Mouse (Mus musculus) midbrain, postnatal 0 days (tissue): Measurements from ENCODE around the gene Rab40b. TPM values are rescaled to one million over a fixed set of nuclear protein-coding genes. Genes with fewer than 3 reads are reported as not detected.

Experiments used
- ATAC-seq: fragments of 200-750 bp; cut with Nextera tagmentation; 2 replicates; pipeline ENCODE4 v1.8.0; 2017; ENCODE audit warnings: moderate number of reproducible peaks, mild to moderate bottlenecking, moderate TSS enrichment, moderate library complexity; ENCODE audit not compliant: low FRiP score
- DNase-seq: peaks from one replicate; pipeline ENCODE4 v3.0.0-alpha.2; 2015; ENCODE audit warnings: low spot score
- H3K27ac ChIP-seq: fragments of 300-500 bp; sonication (generic); 2 replicates; pipeline ENCODE4 v1.5.1; 2014; ENCODE audit warnings: low read depth, mild to moderate bottlenecking, low read length, mixed read lengths
- H3K27me3 ChIP-seq: fragments of 300-500 bp; sonication (generic); 2 replicates; pipeline ENCODE4 v1.6.1; 2014; ENCODE audit warnings: low read length, control low read depth, mixed read lengths; ENCODE audit not compliant: insufficient read depth
- H3K36me3 ChIP-seq: fragments of 300-500 bp; sonication (generic); 2 replicates; pipeline ENCODE4 v1.6.1; 2014; ENCODE audit warnings: low read length, control low read depth, mixed read lengths; ENCODE audit not compliant: insufficient read depth
- H3K4me1 ChIP-seq: fragments of 300-500 bp; sonication (generic); 2 replicates; pipeline ENCODE4 v1.6.1; 2014; ENCODE audit warnings: mild to moderate bottlenecking, control low read depth, antibody characterized with exemption, low read length, mixed read lengths; ENCODE audit not compliant: insufficient read depth
- H3K4me2 ChIP-seq: fragments of 300-500 bp; sonication (generic); 2 replicates; pipeline ENCODE4 v1.6.1; 2014; ENCODE audit warnings: low read depth, mild to moderate bottlenecking, low read length, mixed read lengths; ENCODE audit not compliant: poor library complexity, severe bottlenecking
- H3K4me3 ChIP-seq: fragments of 300-500 bp; sonication (generic); 2 replicates; pipeline ENCODE4 v1.5.1; 2014; ENCODE audit warnings: low read depth, mild to moderate bottlenecking, low read length, moderate library complexity
- H3K9ac ChIP-seq: fragments of 300-500 bp; sonication (generic); replicated peaks from 2 replicates; pipeline ENCODE4 v1.6.1; 2014; ENCODE audit warnings: mild to moderate bottlenecking, low read length, moderate library complexity, mixed read lengths; ENCODE audit not compliant: poor library complexity, severe bottlenecking
- H3K9me3 ChIP-seq: fragments of 300-500 bp; sonication (generic); 2 replicates; pipeline ENCODE4 v1.6.1; 2016; ENCODE audit warnings: low read length, control low read depth
- CTCF ChIP-seq: IDR thresholded peaks from 2 replicates; pipeline ENCODE4 v1.5.1; 2016; ENCODE audit warnings: antibody characterized with exemption, mild to moderate bottlenecking
- WGBS: fragments of 180-500 bp; shearing (Covaris S2); extraction: QIAGEN DNeasy Blood & Tissue Kit; methylation state at CpG from one replicate; pipeline ENCODE4 v1.1.7; 2014; 5-methylcytosine and 5-hydroxymethylcytosine counted together
- polyA plus RNA-seq: library from polyadenylated mRNA; unstranded; fragments of >200 nt; fragmentation: Nextera tagmentation; extraction: Ambion mirVana; gene quantifications from 2 replicates; pipeline ENCODE4 v1.2.1, GENCODE M21; 2015
- total RNA-seq: library from RNA; depleted of rRNA; stranded (reverse); fragments of >200 nt; gene quantifications from 2 replicates; pipeline ENCODE4 v1.2.3, GENCODE M21; 2014

Gene Rab40b
- total and polyA plus RNA-seq, 2 experiments from 2014 or later = 14.8 to 15.0 TPM

DNA sequence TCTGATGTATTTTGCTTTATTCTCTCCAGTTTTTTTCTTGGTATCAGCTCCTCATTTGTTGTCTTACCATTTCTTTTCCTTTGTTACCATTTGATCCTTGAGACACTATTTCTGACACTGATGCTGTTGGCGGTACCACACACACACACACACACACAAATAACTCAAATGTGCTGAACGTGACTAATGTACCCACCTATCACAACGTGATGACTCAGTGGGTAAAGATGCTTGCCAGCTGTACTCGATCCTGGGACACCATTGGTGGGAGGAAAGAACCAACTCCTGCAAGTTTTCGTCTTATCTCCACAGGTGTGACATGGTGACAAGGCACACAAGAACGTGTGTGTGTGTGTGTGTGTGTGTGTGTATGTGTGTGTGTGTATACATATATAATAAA is 14.7 kb downstream of the Rab40b start:
- H3K4me1 ChIP-seq = no peaks in the 10 kb centered on the region

DNA sequence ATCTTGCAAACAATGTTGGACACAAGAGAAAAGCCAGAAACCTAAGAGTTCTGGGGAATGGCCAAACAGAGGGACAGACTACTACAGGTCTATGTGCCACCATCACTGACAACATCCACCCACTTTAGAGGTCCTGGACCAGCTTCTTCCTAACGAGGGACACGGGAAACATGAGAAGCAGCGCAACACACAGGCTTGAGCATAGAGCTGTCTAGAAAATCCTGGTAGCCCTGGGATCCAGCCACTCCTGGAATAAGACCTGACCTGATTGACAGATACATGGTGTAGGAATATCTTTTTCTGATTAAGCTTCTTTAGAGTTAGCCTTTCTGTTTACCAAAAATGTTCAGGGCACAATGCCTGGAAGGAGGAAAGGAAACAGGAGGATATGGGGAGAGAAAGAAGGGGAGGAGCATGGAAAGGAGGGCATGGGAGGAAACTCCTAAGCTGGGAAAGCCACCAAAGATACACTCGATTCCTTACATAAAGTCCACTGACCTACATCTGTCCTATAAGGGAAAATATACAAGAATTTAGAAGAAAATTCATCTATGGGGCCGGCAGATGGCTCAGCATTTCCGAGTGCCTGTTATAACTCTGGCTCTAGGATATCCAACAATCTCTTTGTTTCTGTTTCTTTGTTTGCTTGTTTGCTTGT is 17.6 kb downstream of the Rab40b start:
- H3K4me3 ChIP-seq = no peak overlapping the region
- no peaks in the 10 kb centered on the region for H3K27me3 ChIP-seq
- WGBS = 87% methylated on average over 6 of the region's 6 CpGs
- DNase-seq (no peak), ATAC-seq (no peak)
- no peak overlapping the region for H3K27ac ChIP-seq
- no peak overlapping the region for H3K9ac ChIP-seq
- H3K36me3 ChIP-seq = no peaks in the 10 kb centered on the region
- TF ChIP-seq CTCF = no peak
- no peaks in the 10 kb centered on the region for H3K4me1 ChIP-seq
- no peaks in the 10 kb centered on the region for H3K9me3 ChIP-seq
- H3K4me2 ChIP-seq = no peak overlapping the region

More for the DNA sequence above, 14.7 kb downstream of the Rab40b start:
- no peak for DNase-seq
- Histone ChIP-seq H3K4me2 (no peak overlapping the region), H3K36me3 (no peaks in the 10 kb centered on the region), H3K27ac (no peak overlapping the region), H3K27me3 (no peaks in the 10 kb centered on the region), H3K9me3 (no peaks in the 10 kb centered on the region), H3K4me3 (no peak overlapping the region), H3K9ac (no peak overlapping the region)
- 73% methylated on average over 6 of the region's 6 CpGs for WGBS
- TF ChIP-seq CTCF = no peak
- ATAC-seq = no peak

DNA sequence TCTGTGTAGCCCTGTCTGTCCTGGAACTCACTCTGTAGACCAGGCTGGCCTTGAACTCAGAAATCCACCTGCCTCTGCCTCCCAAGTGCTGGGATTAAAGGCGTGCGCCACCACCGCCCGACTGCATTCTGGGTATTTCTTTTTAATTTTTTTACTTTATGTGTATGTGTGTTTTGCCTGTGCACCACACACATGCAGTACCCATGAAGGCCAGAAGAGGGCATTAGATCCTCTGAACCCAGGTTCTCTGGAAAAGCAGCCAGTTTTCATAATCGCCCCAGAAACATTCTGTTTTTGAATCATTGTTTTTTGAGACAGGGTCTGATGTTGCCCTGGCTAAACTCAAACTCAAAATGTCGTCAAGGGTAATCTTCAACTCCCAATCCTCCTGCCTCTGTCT is 18.4 kb downstream of the Rab40b start:
- Histone ChIP-seq H3K4me3 (no peak overlapping the region), H3K9me3 (no peaks in the 10 kb centered on the region), H3K4me1 (no peaks in the 10 kb centered on the region), H3K36me3 (no peaks in the 10 kb centered on the region), H3K27me3 (no peaks in the 10 kb centered on the region), H3K27ac (no peak overlapping the region), H3K9ac (no peak overlapping the region), H3K4me2 (no peak overlapping the region)
- DNase-seq (peak; percentile 27), ATAC-seq (no peak)
- TF ChIP-seq CTCF = peak; percentile 70
- 58% methylated on average over 6 of the region's 6 CpGs for WGBS

DNA sequence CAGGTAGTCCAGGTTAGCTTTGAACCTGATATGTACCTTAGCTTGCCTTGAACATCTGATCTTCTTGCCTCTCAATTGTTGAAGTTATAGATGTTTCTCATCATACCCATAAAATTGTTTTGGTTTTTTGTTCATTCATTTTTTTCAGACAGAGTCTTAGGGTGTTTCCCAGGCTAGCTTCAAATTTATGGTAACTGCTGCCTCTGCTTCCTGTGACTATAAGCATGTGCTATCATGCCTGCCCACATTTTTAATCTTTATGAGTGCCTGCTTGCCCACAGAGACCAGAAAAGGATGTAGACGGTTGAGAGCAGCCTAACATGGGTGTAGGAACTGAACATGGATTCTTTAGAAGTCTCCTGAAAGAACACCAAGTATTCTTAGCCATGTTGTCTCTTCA is 19.3 kb downstream of the Rab40b start:
- H3K9me3 ChIP-seq = no peaks in the 10 kb centered on the region
- ATAC-seq (no peak), DNase-seq (no peak)
- TF ChIP-seq CTCF = no peak
- H3K4me1 ChIP-seq = no peaks in the 10 kb centered on the region
- no peak overlapping the region for H3K27ac ChIP-seq
- WGBS = 85% methylated on average over 1 of the region's 1 CpGs
- no peak overlapping the region for H3K4me2 ChIP-seq
- no peak overlapping the region for H3K9ac ChIP-seq
- H3K36me3 ChIP-seq = no peaks in the 10 kb centered on the region
- H3K27me3 ChIP-seq = no peaks in the 10 kb centered on the region
- H3K4me3 ChIP-seq = no peak overlapping the region

DNA sequence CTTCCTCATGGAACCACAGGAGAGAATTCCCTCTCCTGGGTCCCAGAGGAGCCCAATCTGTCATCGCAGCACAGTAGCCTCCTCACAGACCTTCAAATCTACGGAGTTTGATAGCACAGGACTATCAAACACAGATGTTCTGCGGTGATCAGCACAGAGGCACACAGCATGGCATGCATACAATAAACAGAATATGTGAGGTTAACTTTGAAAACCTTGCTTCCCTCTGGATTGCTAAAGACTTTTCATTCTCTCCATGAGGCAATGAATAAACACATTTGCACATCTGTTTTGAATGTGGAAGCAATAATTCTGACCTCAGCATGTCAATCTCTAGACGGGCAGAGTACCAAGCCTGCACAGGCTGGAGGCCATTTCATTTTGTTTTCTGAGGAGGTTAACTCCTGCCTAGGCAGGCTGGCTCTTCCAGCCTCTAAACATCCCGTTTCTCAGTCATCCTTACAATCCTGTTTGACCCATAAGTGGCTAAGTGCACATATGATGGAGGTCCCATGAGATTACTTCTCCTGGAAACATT is 20.8 kb downstream of the Rab40b start:
- H3K4me3 ChIP-seq = no peak overlapping the region
- TF ChIP-seq CTCF = no peak
- 67% methylated on average over 5 of the region's 5 CpGs for WGBS
- no peaks in the 10 kb centered on the region for H3K9me3 ChIP-seq
- no peak for DNase-seq
- H3K4me2 ChIP-seq = no peak overlapping the region
- no peaks in the 10 kb centered on the region for H3K27me3 ChIP-seq
- H3K4me1 ChIP-seq = no peaks in the 10 kb centered on the region
- no peak overlapping the region for H3K27ac ChIP-seq
- ATAC-seq = no peak
- H3K36me3 ChIP-seq = no peaks in the 10 kb centered on the region
- no peak overlapping the region for H3K9ac ChIP-seq

DNA sequence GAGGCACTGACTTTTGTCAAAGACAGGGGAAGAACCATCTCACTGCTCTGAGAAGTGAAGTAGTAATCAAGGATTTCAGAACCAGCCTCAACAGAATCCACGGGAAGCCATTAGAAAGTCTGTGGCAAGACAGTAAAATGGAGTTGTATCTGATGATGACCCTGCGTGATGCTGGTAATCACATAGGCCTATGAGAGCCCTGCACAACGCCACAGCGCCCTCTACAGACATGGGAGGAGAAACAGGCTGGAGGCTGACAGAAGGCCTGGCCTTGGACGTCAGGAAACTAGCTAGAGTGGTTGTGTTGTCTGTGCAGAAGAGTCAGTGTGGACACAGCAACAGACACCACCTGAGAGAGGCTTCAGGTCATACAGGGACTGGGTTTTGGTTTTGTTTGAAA is 25.8 kb downstream of the Rab40b start:
- no peaks in the 10 kb centered on the region for H3K4me1 ChIP-seq
- no peak overlapping the region for H3K9ac ChIP-seq
- no peak overlapping the region for H3K4me2 ChIP-seq
- no peaks in the 10 kb centered on the region for H3K9me3 ChIP-seq
- no peaks in the 10 kb centered on the region for H3K27me3 ChIP-seq
- H3K36me3 ChIP-seq = no peaks in the 10 kb centered on the region
- WGBS = 33% methylated on average over 5 of the region's 5 CpGs
- H3K27ac ChIP-seq = no peak overlapping the region
- no peak for DNase-seq
- H3K4me3 ChIP-seq = no peak overlapping the region
- peak; percentile 37 for TF ChIP-seq CTCF
- ATAC-seq = no peak
